Mouse (Mus musculus) liver, embryonic 11.5 days (tissue): ENCODE measurements around the gene 1810010H24Rik. TPM values are rescaled to one million over a fixed set of nuclear protein-coding genes. Genes with fewer than 3 reads are reported as not detected.
A peak's percentile ranks its signal among the peaks of the same experiment; 100 is the strongest.
"Not testable (repeated sequence)": the region's sequence is repeated elsewhere in the genome, so short reads cannot be mapped to it uniquely, and the experiment has no call there.

Experiments
- ATAC-seq: fragments of 200-750 bp; cut with Nextera tagmentation; replicated peaks from 2 replicates; pipeline ENCODE4 v1.8.0; 2017; ENCODE audit warnings: moderate number of reproducible peaks, mild to moderate bottlenecking, moderate TSS enrichment, moderate library complexity; ENCODE audit not compliant: low FRiP score
- DNase-seq: peaks from one replicate; pipeline ENCODE4 v3.0.0-alpha.2; 2017; ENCODE audit warnings: low spot score
- H3K27ac ChIP-seq: fragments of 300-500 bp; sonication (generic); 2 replicates; pipeline ENCODE4 v1.5.1; 2014; ENCODE audit warnings: mild to moderate bottlenecking, low read depth, low read length, control low read depth
- H3K27me3 ChIP-seq: fragments of 300-500 bp; sonication (generic); replicated peaks from 2 replicates; pipeline ENCODE4 v1.6.1; 2014; ENCODE audit warnings: low read length, mixed read lengths; ENCODE audit not compliant: control insufficient read depth, insufficient read depth
- H3K36me3 ChIP-seq: fragments of 300-500 bp; sonication (generic); 2 replicates; pipeline ENCODE4 v1.6.1; 2014; ENCODE audit warnings: mild to moderate bottlenecking, low read length, moderate library complexity, mixed read lengths; ENCODE audit not compliant: control insufficient read depth, insufficient read depth
- H3K4me1 ChIP-seq: fragments of 300-500 bp; sonication (generic); replicated peaks from 2 replicates; pipeline ENCODE4 v1.6.1; 2014; ENCODE audit warnings: low read length, mixed read lengths; ENCODE audit not compliant: control insufficient read depth, insufficient read depth
- H3K4me2 ChIP-seq: fragments of 300-500 bp; sonication (generic); 2 replicates; pipeline ENCODE4 v1.6.1; 2014; ENCODE audit warnings: mild to moderate bottlenecking, control low read depth, moderate library complexity
- H3K4me3 ChIP-seq: fragments of 300-500 bp; sonication (generic); 2 replicates; pipeline ENCODE4 v1.5.1; 2014; ENCODE audit warnings: low read depth, low read length, control low read depth
- H3K9ac ChIP-seq: fragments of 300-500 bp; sonication (generic); 2 replicates; pipeline ENCODE4 v1.6.1; 2014; ENCODE audit warnings: low read depth, low read length, control low read depth
- H3K9me3 ChIP-seq: fragments of 300-500 bp; sonication (generic); 2 replicates; pipeline ENCODE4 v1.6.1; 2016; ENCODE audit warnings: low read length, inconsistent platforms, mixed read lengths; ENCODE audit not compliant: control insufficient read depth
- WGBS: fragments of 180-500 bp; shearing (Covaris S2); extraction: QIAGEN DNeasy Blood & Tissue Kit; methylation state at CpG from one replicate; pipeline ENCODE4 v1.1.7; 2014; 5-methylcytosine and 5-hydroxymethylcytosine counted together
- polyA plus RNA-seq: library from polyadenylated mRNA; unstranded; fragments of >200 nt; fragmentation: Nextera tagmentation; extraction: Ambion mirVana; gene quantifications from 2 replicates; pipeline ENCODE4 v1.2.1, GENCODE M21; 2014

Gene 1810010H24Rik
- polyA plus RNA-seq, 1 experiment from 2014 or later = 1.9 TPM

- not testable (repeated sequence) for H3K9me3 ChIP-seq, DNase-seq, H3K27ac ChIP-seq, ATAC-seq, H3K9ac ChIP-seq, H3K27me3 ChIP-seq
- peaks cover 21% of the 10 kb centered on the region for H3K4me1 ChIP-seq
- WGBS = 71% methylated on average over 7 of the region's 7 CpGs
- peaks cover 33% of the 10 kb centered on the region for H3K36me3 ChIP-seq
- H3K4me2 ChIP-seq = peak overlapping the region; percentile 65
- H3K4me3 ChIP-seq = peak overlapping the region; percentile 92
Observed at GRCm38 (mm10) chr11:106996492-106996891, 29.0 kb upstream of the 1810010H24Rik start.

- ATAC-seq (no peak), DNase-seq (no peak)
- no peaks in the 10 kb centered on the region for H3K27me3 ChIP-seq
- H3K9ac ChIP-seq = peak overlapping the region; percentile 99
- H3K4me1 ChIP-seq = peaks cover 21% of the 10 kb centered on the region
- 10% methylated on average over 5 of the region's 5 CpGs for WGBS
- H3K36me3 ChIP-seq = peaks cover 29% of the 10 kb centered on the region
- no peak overlapping the region for H3K27ac ChIP-seq
- no peaks in the 10 kb centered on the region for H3K9me3 ChIP-seq
- H3K4me3 ChIP-seq = peak overlapping the region; percentile 92
- peak overlapping the region; percentile 65 for H3K4me2 ChIP-seq
Observed at GRCm38 (mm10) chr11:106997976-106998375, 27.5 kb upstream of the 1810010H24Rik start.

- H3K27me3 ChIP-seq = no peaks in the 10 kb centered on the region
- H3K27ac ChIP-seq = peak overlapping the region; percentile 88
- no peaks in the 10 kb centered on the region for H3K9me3 ChIP-seq
- no peak for DNase-seq
- H3K4me1 ChIP-seq = peaks cover 21% of the 10 kb centered on the region
- H3K9ac ChIP-seq = peak overlapping the region; percentile 99
- peak overlapping the region; percentile 65 for H3K4me2 ChIP-seq
- peak overlapping the region; percentile 92 for H3K4me3 ChIP-seq
- H3K36me3 ChIP-seq = peaks cover 25% of the 10 kb centered on the region
- WGBS = under 1% methylated on average over 26 of the region's 26 CpGs
- ATAC-seq = peak; percentile 6; the same call in 1 of the 2 replicates
Observed at GRCm38 (mm10) chr11:106998651-106999150, 26.8 kb upstream of the 1810010H24Rik start.

GRCm38 (mm10) chr11:106999151-106999948 is 26.1 kb upstream of the 1810010H24Rik start, which contains the start of gene Kpna2:
TSS of gene Kpna2 (minus strand) at chr11:106999541.
- Histone ChIP-seq H3K4me1 (peaks cover 18% of the 10 kb centered on the region), H3K9me3 (no peaks in the 10 kb centered on the region), H3K9ac (peak within 1 kb of the TSS; percentile 99), H3K27me3 (no peaks in the 10 kb centered on the region), H3K36me3 (peaks cover 19% of the 10 kb centered on the region), H3K4me2 (peak within 1 kb of the TSS; percentile 68), H3K4me3 (peak within 1 kb of the TSS; percentile 92), H3K27ac (peak within 1 kb of the TSS; percentile 88)
- under 1% methylated on average over 62 of the region's 62 CpGs for WGBS
- DNase-seq (peak; percentile 92), ATAC-seq (peak; percentile 88)

- peaks cover 12% of the 10 kb centered on the region for H3K36me3 ChIP-seq
- H3K9me3 ChIP-seq = no peaks in the 10 kb centered on the region
- H3K4me2 ChIP-seq = peak overlapping the region; percentile 68
- no peak for DNase-seq
- WGBS = 79% methylated on average over 9 of the region's 9 CpGs
- H3K27me3 ChIP-seq = no peaks in the 10 kb centered on the region
- no peak for ATAC-seq
- peak overlapping the region; percentile 65 for H3K9ac ChIP-seq
- peaks cover 11% of the 10 kb centered on the region for H3K4me1 ChIP-seq
- peak overlapping the region; percentile 59; the same call in 1 of the 2 replicates for H3K27ac ChIP-seq
- peak overlapping the region; percentile 92 for H3K4me3 ChIP-seq
Observed at GRCm38 (mm10) chr11:106999949-107000513, 25.4 kb upstream of the 1810010H24Rik start.

- Histone ChIP-seq H3K9me3 (no peaks in the 10 kb centered on the region), H3K36me3 (peaks cover 3% of the 10 kb centered on the region), H3K4me1 (peaks cover 4% of the 10 kb centered on the region), H3K4me3 (no peak overlapping the region), H3K27ac (no peak overlapping the region), H3K27me3 (no peaks in the 10 kb centered on the region), H3K4me2 (no peak overlapping the region), H3K9ac (no peak overlapping the region)
- ATAC-seq = no peak
- 60% methylated on average over 8 of the region's 8 CpGs for WGBS
- DNase-seq = no peak
Observed at GRCm38 (mm10) chr11:107001760-107002675, 23.5 kb upstream of the 1810010H24Rik start.

GRCm38 (mm10) chr11:107005538-107005937 is 19.9 kb upstream of the 1810010H24Rik start:
- Histone ChIP-seq H3K4me1 (no peaks in the 10 kb centered on the region), H3K27me3 (no peaks in the 10 kb centered on the region), H3K36me3 (no peaks in the 10 kb centered on the region), H3K4me2 (no peak overlapping the region), H3K27ac (no peak overlapping the region), H3K9ac (no peak overlapping the region), H3K9me3 (no peaks in the 10 kb centered on the region), H3K4me3 (no peak overlapping the region)
- WGBS = 75% methylated on average over 1 of the region's 1 CpGs
- DNase-seq (no peak), ATAC-seq (no peak)

GRCm38 (mm10) chr11:107010447-107010846 is 15.0 kb upstream of the 1810010H24Rik start:
- Histone ChIP-seq H3K27me3 (no peaks in the 10 kb centered on the region), H3K9ac (no peak overlapping the region), H3K9me3 (no peaks in the 10 kb centered on the region), H3K4me3 (no peak overlapping the region), H3K36me3 (no peaks in the 10 kb centered on the region), H3K4me1 (peaks cover 7% of the 10 kb centered on the region; the same call in 1 of the 2 replicates), H3K4me2 (no peak overlapping the region), H3K27ac (no peak overlapping the region)
- DNase-seq (no peak), ATAC-seq (no peak)
- 93% methylated on average over 3 of the region's 3 CpGs for WGBS
